Mouse (Mus musculus) forebrain, embryonic 12.5 days (tissue): ENCODE data around the gene Chchd6. TPM values are rescaled to one million over a fixed set of nuclear protein-coding genes. Genes with fewer than 3 reads are reported as not detected.

Experiments used
- ATAC-seq: fragments of 200-750 bp; cut with Nextera tagmentation; 2 replicates; pipeline ENCODE4 v1.8.0; 2017; ENCODE audit warnings: moderate TSS enrichment; ENCODE audit not compliant: low FRiP score
- H3K27ac ChIP-seq: fragments of 300-500 bp; sonication (generic); 2 replicates; pipeline ENCODE4 v1.5.1; 2016; ENCODE audit warnings: mild to moderate bottlenecking
- H3K27me3 ChIP-seq: fragments of 300-500 bp; sonication (generic); 2 replicates; pipeline ENCODE4 v1.6.1; 2016; ENCODE audit warnings: mild to moderate bottlenecking
- H3K36me3 ChIP-seq: fragments of 300-500 bp; sonication (generic); replicated peaks from 2 replicates; pipeline ENCODE4 v1.6.1; 2016; ENCODE audit warnings: mild to moderate bottlenecking
- H3K4me1 ChIP-seq: fragments of 300-500 bp; sonication (generic); 2 replicates; pipeline ENCODE4 v1.6.1; 2016
- H3K4me2 ChIP-seq: fragments of 300-500 bp; sonication (generic); 2 replicates; pipeline ENCODE4 v1.6.1; 2016; ENCODE audit warnings: mild to moderate bottlenecking, moderate library complexity
- H3K4me3 ChIP-seq: fragments of 300-500 bp; sonication (generic); replicated peaks from 2 replicates; pipeline ENCODE4 v1.5.1; 2016; ENCODE audit warnings: mild to moderate bottlenecking
- H3K9ac ChIP-seq: fragments of 300-500 bp; sonication (generic); 2 replicates; pipeline ENCODE4 v1.6.1; 2016; ENCODE audit warnings: mild to moderate bottlenecking
- H3K9me3 ChIP-seq: fragments of 300-500 bp; sonication (generic); 2 replicates; pipeline ENCODE4 v1.6.1; 2016
- WGBS: fragments of 180-500 bp; shearing (Covaris S2); methylation state at CpG from one replicate; pipeline ENCODE4 v1.1.7; 2016; 5-methylcytosine and 5-hydroxymethylcytosine counted together
- polyA plus RNA-seq: library from polyadenylated mRNA; unstranded; fragments of >200 nt; fragmentation: Nextera tagmentation; extraction: Ambion mirVana; gene quantifications from 2 replicates; pipeline ENCODE4 v1.2.1, GENCODE M21; 2016

Chchd6 gene
- polyA plus RNA-seq, 1 experiment from 2014 or later, result 87.3 TPM

GRCm38 (mm10) chr6:89341981-89342380, 253.5 kb downstream of the Chchd6 start:
- 88% methylated on average over 4 of the region's 4 CpGs for WGBS
- no peak overlapping the region for H3K4me3 ChIP-seq
- no peak overlapping the region for H3K27ac ChIP-seq
- H3K27me3 ChIP-seq, result no peaks in the 10 kb centered on the region
- no peak overlapping the region for H3K9ac ChIP-seq
- no peak overlapping the region for H3K4me2 ChIP-seq
- H3K9me3 ChIP-seq, result no peaks in the 10 kb centered on the region
- peaks cover 77% of the 10 kb centered on the region for H3K36me3 ChIP-seq
- no peak for ATAC-seq
- H3K4me1 ChIP-seq, result peaks cover 21% of the 10 kb centered on the region

GRCm38 (mm10) chr6:89339447-89339846, 256.0 kb downstream of the Chchd6 start:
- 73% methylated on average over 2 of the region's 2 CpGs for WGBS
- Histone ChIP-seq H3K27ac (no peak overlapping the region), H3K4me3 (no peak overlapping the region), H3K4me2 (no peak overlapping the region), H3K9me3 (no peaks in the 10 kb centered on the region), H3K9ac (no peak overlapping the region), H3K27me3 (no peaks in the 10 kb centered on the region), H3K36me3 (peaks cover 99% of the 10 kb centered on the region), H3K4me1 (peaks cover 13% of the 10 kb centered on the region)
- no peak for ATAC-seq

GRCm38 (mm10) chr6:89338733-89339132, 256.7 kb downstream of the Chchd6 start:
- no peaks in the 10 kb centered on the region for H3K27me3 ChIP-seq
- no peak overlapping the region for H3K9ac ChIP-seq
- H3K4me3 ChIP-seq, result no peak overlapping the region
- no peak overlapping the region for H3K4me2 ChIP-seq
- H3K36me3 ChIP-seq, result peaks cover 94% of the 10 kb centered on the region
- 92% methylated on average over 8 of the region's 8 CpGs for WGBS
- H3K9me3 ChIP-seq, result no peaks in the 10 kb centered on the region
- peaks cover 16% of the 10 kb centered on the region for H3K4me1 ChIP-seq
- no peak for ATAC-seq
- no peak overlapping the region for H3K27ac ChIP-seq

GRCm38 (mm10) chr6:89337574-89337973, 257.9 kb downstream of the Chchd6 start:
- 89% methylated on average over 9 of the region's 9 CpGs for WGBS
- ATAC-seq, result no peak
- H3K9ac ChIP-seq, result no peak overlapping the region
- no peaks in the 10 kb centered on the region for H3K9me3 ChIP-seq
- no peak overlapping the region for H3K4me3 ChIP-seq
- H3K4me1 ChIP-seq, result peaks cover 22% of the 10 kb centered on the region
- H3K36me3 ChIP-seq, result peaks cover 94% of the 10 kb centered on the region
- no peak overlapping the region for H3K27ac ChIP-seq
- H3K27me3 ChIP-seq, result no peaks in the 10 kb centered on the region
- no peak overlapping the region for H3K4me2 ChIP-seq

- Histone ChIP-seq H3K9me3 (no peaks in the 10 kb centered on the region), H3K4me2 (peak overlapping the region; percentile 24), H3K4me3 (no peak overlapping the region), H3K27me3 (no peaks in the 10 kb centered on the region), H3K36me3 (peaks cover 94% of the 10 kb centered on the region), H3K9ac (no peak overlapping the region), H3K4me1 (peaks cover 22% of the 10 kb centered on the region), H3K27ac (peak overlapping the region; percentile 73)
- 55% methylated on average over 12 of the region's 12 CpGs for WGBS
- peak; percentile 91 for ATAC-seq
Observed at GRCm38 (mm10) chr6:89333964-89334702, 261.3 kb downstream of the Chchd6 start.

Other genes with a start within 250 kb of the Chchd6 start
- gene Plxna1, start 233.0 kb downstream of the Chchd6 start, polyA plus RNA-seq, result 52.3 and 56.8 TPM in 2 replicates
- gene Txnrd3, start 48.3 kb upstream of the Chchd6 start, polyA plus RNA-seq, result 9.1 and 10.2 TPM in 2 replicates
- not detected in 2 replicates for gene Vmn1r40, start 111.9 kb upstream of the Chchd6 start, polyA plus RNA-seq
- not detected in 2 replicates for gene Vmn1r41, start 145.1 kb upstream of the Chchd6 start, polyA plus RNA-seq